Mouse (Mus musculus) intestine, embryonic 16.5 days (tissue): Measurements from ENCODE around the gene Thrap3. TPM values are rescaled to one million over a fixed set of nuclear protein-coding genes. Genes with fewer than 3 reads are reported as not detected.

ENCODE experiments used
- ATAC-seq: fragments of 200-750 bp; cut with Nextera tagmentation; 2 replicates; pipeline ENCODE4 v1.8.0; 2017; ENCODE audit warnings: moderate TSS enrichment, moderate library complexity
- H3K27ac ChIP-seq: fragments of 300-500 bp; sonication (generic); 2 replicates; pipeline ENCODE4 v1.5.1; 2014; ENCODE audit warnings: mild to moderate bottlenecking, low read length
- H3K27me3 ChIP-seq: fragments of 300-500 bp; sonication (generic); replicated peaks from 2 replicates; pipeline ENCODE4 v1.6.1; 2014; ENCODE audit warnings: low read length, control low read depth, mixed read lengths; ENCODE audit not compliant: control insufficient read depth, insufficient read depth
- H3K36me3 ChIP-seq: fragments of 300-500 bp; sonication (generic); 2 replicates; pipeline ENCODE4 v1.6.1; 2014; ENCODE audit warnings: low read length, control low read depth; ENCODE audit not compliant: control insufficient read depth, insufficient read depth
- H3K4me1 ChIP-seq: fragments of 300-500 bp; sonication (generic); 2 replicates; pipeline ENCODE4 v1.6.1; 2014; ENCODE audit warnings: low read length, control low read depth, mixed read lengths; ENCODE audit not compliant: control insufficient read depth, insufficient read depth
- H3K4me2 ChIP-seq: fragments of 300-500 bp; sonication (generic); 2 replicates; pipeline ENCODE4 v1.6.1; 2014; ENCODE audit warnings: low read depth, low read length, control low read depth
- H3K4me3 ChIP-seq: fragments of 300-500 bp; sonication (generic); 2 replicates; pipeline ENCODE4 v1.5.1; 2014; ENCODE audit warnings: mild to moderate bottlenecking, low read length
- H3K9ac ChIP-seq: fragments of 300-500 bp; sonication (generic); 2 replicates; pipeline ENCODE4 v1.6.1; 2014; ENCODE audit warnings: low read depth, low read length
- H3K9me3 ChIP-seq: fragments of 300-500 bp; sonication (generic); 2 replicates; pipeline ENCODE4 v1.6.1; 2016; ENCODE audit warnings: low read length, control low read depth; ENCODE audit not compliant: control insufficient read depth
- WGBS: fragments of 180-500 bp; shearing (Covaris S2); extraction: QIAGEN DNeasy Blood & Tissue Kit; methylation state at CpG from one replicate; pipeline ENCODE4 v1.1.7; 2014; 5-methylcytosine and 5-hydroxymethylcytosine counted together
- polyA plus RNA-seq: library from polyadenylated mRNA; unstranded; fragments of >200 nt; fragmentation: Nextera tagmentation; extraction: Ambion mirVana; gene quantifications from 2 replicates; pipeline ENCODE4 v1.2.1, GENCODE M21; 2015

The Thrap3 gene
- polyA plus RNA-seq, 1 experiment from 2014 or later = 141 TPM

GRCm38 (mm10) chr4:126201514-126202302 lies 852 bp downstream of the Thrap3 start:
- H3K36me3 ChIP-seq = no peaks in the 10 kb centered on the region
- H3K27me3 ChIP-seq = no peaks in the 10 kb centered on the region
- peaks cover 37% of the 10 kb centered on the region for H3K4me1 ChIP-seq
- peak overlapping the region; percentile 93 for H3K9ac ChIP-seq
- ATAC-seq = no peak
- under 1% methylated on average over 28 of the region's 28 CpGs for WGBS
- H3K9me3 ChIP-seq = no peaks in the 10 kb centered on the region
- peak overlapping the region; percentile 98 for H3K27ac ChIP-seq
- H3K4me2 ChIP-seq = peak overlapping the region; percentile 83
- H3K4me3 ChIP-seq = peak overlapping the region; percentile 76

GRCm38 (mm10) chr4:126200656-126201055 lies 1.9 kb downstream of the Thrap3 start:
- Histone ChIP-seq H3K4me3 (peak overlapping the region; percentile 76), H3K27me3 (no peaks in the 10 kb centered on the region), H3K36me3 (no peaks in the 10 kb centered on the region), H3K4me1 (peaks cover 37% of the 10 kb centered on the region), H3K9me3 (no peaks in the 10 kb centered on the region), H3K4me2 (peak overlapping the region; percentile 83), H3K9ac (peak overlapping the region; percentile 93), H3K27ac (no peak overlapping the region)
- ATAC-seq = no peak
- 21% methylated on average over 2 of the region's 2 CpGs for WGBS

DNA sequence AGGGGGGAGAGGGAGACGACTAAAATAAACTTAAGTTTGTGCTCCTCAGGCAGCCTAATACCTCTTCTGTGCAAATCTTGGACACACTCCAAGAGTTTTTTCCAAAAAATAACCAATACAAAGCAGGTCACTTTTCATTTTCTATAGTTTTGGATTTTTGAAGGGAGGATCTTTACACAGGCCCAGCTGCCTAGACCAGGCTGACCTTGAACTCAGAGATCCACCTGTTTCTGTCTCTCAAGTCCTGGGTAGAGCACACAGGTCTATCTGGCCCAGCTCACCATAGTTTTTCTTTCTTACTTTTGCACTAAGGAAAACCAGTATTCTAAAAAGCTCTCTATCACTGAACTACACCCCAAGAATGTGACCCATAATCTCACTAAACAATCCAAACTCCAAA lies 2.5 kb downstream of the Thrap3 start:
- Histone ChIP-seq H3K4me3 (peak overlapping the region; percentile 76), H3K9ac (no peak overlapping the region), H3K36me3 (no peaks in the 10 kb centered on the region), H3K27ac (no peak overlapping the region), H3K4me1 (peaks cover 37% of the 10 kb centered on the region), H3K4me2 (peak overlapping the region; percentile 83), H3K27me3 (no peaks in the 10 kb centered on the region), H3K9me3 (no peaks in the 10 kb centered on the region)
- WGBS = 36% methylated on average over 1 of the region's 1 CpGs
- no peak for ATAC-seq

DNA sequence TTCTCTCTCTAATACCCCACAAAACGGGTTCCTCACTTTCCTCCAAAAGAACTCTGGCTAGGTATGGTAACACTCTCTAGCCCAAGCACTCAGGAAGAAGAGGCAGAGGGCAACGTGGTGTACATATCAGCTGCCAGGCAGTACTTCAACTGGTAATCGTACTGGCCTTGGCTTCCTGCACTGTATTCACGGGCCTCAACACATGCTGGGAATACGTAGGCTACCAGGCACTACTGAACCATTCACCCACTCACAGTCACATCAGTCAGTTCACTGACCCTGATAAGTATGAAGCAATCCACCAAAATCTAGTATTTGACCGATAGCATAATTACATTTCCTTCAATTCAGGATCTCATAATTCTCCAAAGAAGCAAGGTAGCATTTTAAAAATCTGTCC lies 3.0 kb downstream of the Thrap3 start:
- Histone ChIP-seq H3K9ac (no peak overlapping the region), H3K27me3 (no peaks in the 10 kb centered on the region), H3K27ac (no peak overlapping the region), H3K4me3 (no peak overlapping the region), H3K9me3 (no peaks in the 10 kb centered on the region), H3K4me1 (peaks cover 37% of the 10 kb centered on the region), H3K4me2 (peak overlapping the region; percentile 83), H3K36me3 (no peaks in the 10 kb centered on the region)
- ATAC-seq = no peak
- 60% methylated on average over 6 of the region's 6 CpGs for WGBS

DNA sequence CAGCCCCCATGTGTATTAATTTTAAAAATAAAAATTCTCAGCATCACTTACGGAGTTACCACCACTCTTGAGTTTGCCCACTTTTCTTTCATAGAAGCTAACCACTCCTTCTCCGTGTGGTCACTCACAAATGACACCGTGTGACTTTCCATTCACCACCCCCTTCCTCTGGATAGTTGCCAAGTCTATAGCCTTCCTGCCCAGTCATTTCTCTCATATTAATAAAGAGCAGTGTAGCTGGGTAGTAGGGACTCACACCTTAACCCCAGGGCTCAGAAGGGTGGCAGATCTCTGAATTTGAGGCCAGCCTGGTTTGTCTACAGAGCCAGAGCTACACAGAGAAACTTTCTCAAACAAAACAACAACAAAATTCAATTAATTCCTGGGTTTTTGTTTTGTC lies 5.1 kb downstream of the Thrap3 start:
- Histone ChIP-seq H3K4me3 (no peak overlapping the region), H3K9ac (no peak overlapping the region), H3K4me1 (peaks cover 29% of the 10 kb centered on the region), H3K36me3 (no peaks in the 10 kb centered on the region), H3K27ac (no peak overlapping the region), H3K27me3 (no peaks in the 10 kb centered on the region), H3K4me2 (no peak overlapping the region), H3K9me3 (no peaks in the 10 kb centered on the region)
- no peak for ATAC-seq
- 60% methylated on average over 3 of the region's 3 CpGs for WGBS

GRCm38 (mm10) chr4:126194916-126195315 lies 7.6 kb downstream of the Thrap3 start:
- Histone ChIP-seq H3K4me2 (no peak overlapping the region), H3K27me3 (no peaks in the 10 kb centered on the region), H3K4me1 (peaks cover 18% of the 10 kb centered on the region), H3K9me3 (no peaks in the 10 kb centered on the region), H3K27ac (no peak overlapping the region), H3K9ac (no peak overlapping the region), H3K36me3 (no peaks in the 10 kb centered on the region), H3K4me3 (no peak overlapping the region)
- WGBS = 93% methylated on average over 4 of the region's 4 CpGs
- no peak for ATAC-seq

DNA sequence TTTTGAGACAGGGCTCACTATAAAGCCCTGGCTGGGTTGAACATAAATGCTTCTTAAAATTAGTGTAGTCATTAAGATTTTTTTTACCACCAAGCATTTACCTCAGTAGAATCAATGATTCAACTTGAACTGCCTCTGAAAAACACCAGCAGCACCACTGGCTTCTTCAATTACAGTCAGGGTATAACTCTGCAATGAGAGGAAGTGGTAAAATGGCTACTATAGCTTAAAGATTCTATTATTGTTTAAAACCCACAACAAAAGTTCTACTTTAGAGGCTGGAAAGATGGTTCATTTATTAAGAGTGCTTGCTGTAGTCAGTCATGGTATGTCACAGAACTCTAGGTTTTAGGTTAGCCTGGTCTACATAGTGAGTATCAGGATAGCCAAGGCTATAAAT lies 8.3 kb downstream of the Thrap3 start:
- no peak for ATAC-seq
- H3K36me3 ChIP-seq = no peaks in the 10 kb centered on the region
- no peaks in the 10 kb centered on the region for H3K9me3 ChIP-seq
- peaks cover 12% of the 10 kb centered on the region; the same call in 1 of the 2 replicates for H3K4me1 ChIP-seq
- H3K27me3 ChIP-seq = no peaks in the 10 kb centered on the region
- H3K27ac ChIP-seq = no peak overlapping the region
- no peak overlapping the region for H3K9ac ChIP-seq
- H3K4me3 ChIP-seq = no peak overlapping the region
- no peak overlapping the region for H3K4me2 ChIP-seq

DNA sequence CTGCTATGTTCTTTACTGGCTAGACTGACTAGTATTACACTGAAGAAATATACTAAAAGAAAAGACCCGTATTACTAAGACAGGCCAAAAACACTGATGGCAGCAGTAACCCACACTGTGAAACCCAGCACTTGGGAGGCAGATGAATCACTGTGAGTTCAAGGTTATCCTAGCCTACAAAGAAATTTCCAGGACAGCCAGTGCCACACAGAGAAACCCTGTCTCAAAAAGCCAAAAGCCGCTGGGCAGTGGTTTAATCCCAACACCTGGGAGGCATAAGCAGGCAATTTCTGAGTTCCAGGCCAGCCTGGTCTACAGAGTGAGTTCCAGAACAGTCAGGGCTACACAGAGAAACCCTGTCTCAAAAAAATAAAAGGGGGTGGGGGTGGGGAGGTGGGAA lies 11.9 kb downstream of the Thrap3 start:
- no peak for ATAC-seq
- no peak overlapping the region for H3K4me3 ChIP-seq
- no peaks in the 10 kb centered on the region for H3K9me3 ChIP-seq
- no peaks in the 10 kb centered on the region for H3K36me3 ChIP-seq
- WGBS = 89% methylated on average over 2 of the region's 2 CpGs
- no peak overlapping the region for H3K27ac ChIP-seq
- H3K27me3 ChIP-seq = no peaks in the 10 kb centered on the region
- peaks cover 5% of the 10 kb centered on the region; the same call in 1 of the 2 replicates for H3K4me1 ChIP-seq
- H3K9ac ChIP-seq = no peak overlapping the region
- no peak overlapping the region for H3K4me2 ChIP-seq

DNA sequence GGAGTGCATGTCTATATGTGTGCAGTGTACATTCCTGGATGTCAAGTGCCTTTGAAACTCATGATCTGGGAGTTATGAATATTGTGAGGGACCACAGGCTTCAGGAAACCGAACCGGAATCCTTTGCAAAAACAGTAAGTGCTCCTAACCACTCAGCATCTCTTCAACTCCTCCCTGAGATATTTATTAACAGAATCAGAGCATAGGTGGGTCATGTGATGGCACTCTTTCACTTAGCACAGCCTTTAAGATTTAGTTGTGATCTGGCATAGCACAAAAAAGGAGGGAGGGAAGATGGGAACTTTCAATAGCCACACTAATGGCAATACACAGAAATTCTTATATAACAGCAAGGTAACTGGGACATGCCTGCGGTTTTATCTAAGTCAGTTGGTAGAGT lies 15.5 kb downstream of the Thrap3 start:
- WGBS = 83% methylated on average over 3 of the region's 3 CpGs
- Histone ChIP-seq H3K9me3 (no peaks in the 10 kb centered on the region), H3K27me3 (no peaks in the 10 kb centered on the region), H3K9ac (no peak overlapping the region), H3K4me1 (peaks cover 5% of the 10 kb centered on the region; the same call in 1 of the 2 replicates), H3K4me2 (no peak overlapping the region), H3K4me3 (no peak overlapping the region), H3K27ac (no peak overlapping the region), H3K36me3 (no peaks in the 10 kb centered on the region)
- no peak for ATAC-seq

- Histone ChIP-seq H3K27me3 (no peaks in the 10 kb centered on the region), H3K4me1 (peaks cover 11% of the 10 kb centered on the region), H3K9ac (no peak overlapping the region), H3K27ac (no peak overlapping the region), H3K4me2 (no peak overlapping the region), H3K4me3 (no peak overlapping the region), H3K9me3 (no peaks in the 10 kb centered on the region), H3K36me3 (no peaks in the 10 kb centered on the region)
- WGBS = 84% methylated on average over 5 of the region's 5 CpGs
- no peak for ATAC-seq
Observed at GRCm38 (mm10) chr4:126183034-126183433, 19.5 kb downstream of the Thrap3 start.
